Mouse (Mus musculus): ENCODE measurements at regions not wholly inside any gene's neighbourhood (a gene's known extent, or its start where the extent isn't known, plus 50 kb on each side); places are given as distances from the start of the nearest gene placed in this dataset.

- intact Hi-C loops (cut with DNase I) = no loop called here
Observed at GRCm38 (mm10) chr12:110061961-110062360, 216.9 kb upstream of the Dio3 start.

GRCm38 (mm10) chr12:110063013-110063412 is 215.9 kb upstream of the Dio3 start:
- DNase-seq = no peak
- intact Hi-C loops (cut with DNase I) = no loop called here

More at GRCm38 (mm10) chr12:110061961-110062360, 216.9 kb upstream of the Dio3 start:
- DNase-seq = no peak

GRCm38 (mm10) chr12:110066361-110066885 is 212.4 kb upstream of the Dio3 start:
- DNase-seq = no peak
- intact Hi-C loops (cut with DNase I) = no loop called here

GRCm38 (mm10) chr12:110070506-110070905 is 208.4 kb upstream of the Dio3 start:
- no peak for DNase-seq
- intact Hi-C loops (cut with DNase I) = no loop called here

- intact Hi-C loops (cut with DNase I) = no loop called here
- no peak for DNase-seq
Observed at GRCm38 (mm10) chr12:110071823-110072222, 207.0 kb upstream of the Dio3 start.

- DNase-seq = no peak
- intact Hi-C loops (cut with DNase I) = no loop called here
Observed at GRCm38 (mm10) chr12:110074921-110075320, 203.9 kb upstream of the Dio3 start.

GRCm38 (mm10) chr12:110077211-110077884 is 201.5 kb upstream of the Dio3 start:
- DNase-seq = no peak
- intact Hi-C loops (cut with DNase I) = no loop called here

GRCm38 (mm10) chr12:110078081-110078505 is 200.8 kb upstream of the Dio3 start:
- peak; percentile 63 for DNase-seq
- intact Hi-C loops (cut with DNase I) = no loop called here

GRCm38 (mm10) chr12:110081831-110082615 is 196.8 kb upstream of the Dio3 start:
- intact Hi-C loops (cut with DNase I) = no loop called here
- no peak for DNase-seq

GRCm38 (mm10) chr12:110082921-110083320 is 195.9 kb upstream of the Dio3 start:
- intact Hi-C loops (cut with DNase I) = no loop called here
- no peak for DNase-seq

GRCm38 (mm10) chr12:110083471-110083870 is 195.4 kb upstream of the Dio3 start:
- DNase-seq = no peak
- intact Hi-C loops (cut with DNase I) = no loop called here

GRCm38 (mm10) chr12:110086921-110087320 is 191.9 kb upstream of the Dio3 start:
- no peak for DNase-seq
- intact Hi-C loops (cut with DNase I) = no loop called here

- intact Hi-C loops (cut with DNase I) = no loop called here
- DNase-seq = peak; percentile 29 to 38
Observed at GRCm38 (mm10) chr12:110087812-110088211, 191.1 kb upstream of the Dio3 start.

- intact Hi-C loops (cut with DNase I) = no loop called here
- DNase-seq = no peak
Observed at GRCm38 (mm10) chr12:110102186-110102585, 176.7 kb upstream of the Dio3 start.

- intact Hi-C loops (cut with DNase I) = no loop called here
- peak; percentile 59 to 60 for DNase-seq
Observed at GRCm38 (mm10) chr12:110112051-110112722, 166.7 kb upstream of the Dio3 start.

GRCm38 (mm10) chr12:110112723-110113105 is 166.2 kb upstream of the Dio3 start:
- DNase-seq = peak; percentile 7 to 40
- intact Hi-C loops (cut with DNase I) = no loop called here

- DNase-seq = no peak
- intact Hi-C loops (cut with DNase I) = no loop called here
Observed at GRCm38 (mm10) chr12:110120141-110120540, 158.7 kb upstream of the Dio3 start.

GRCm38 (mm10) chr12:110122976-110123375 is 155.9 kb upstream of the Dio3 start:
- DNase-seq = peak in 1 of 2 experiments; percentile 10
- intact Hi-C loops (cut with DNase I) = no loop called here

- intact Hi-C loops (cut with DNase I) = no loop called here
- no peak for DNase-seq
Observed at GRCm38 (mm10) chr12:110126525-110126924, 152.3 kb upstream of the Dio3 start.

- DNase-seq = no peak
- intact Hi-C loops (cut with DNase I) = no loop called here
Observed at GRCm38 (mm10) chr12:110145379-110145778, 133.5 kb upstream of the Dio3 start.

All from heart, postnatal 14 days (tissue).